Mouse (Mus musculus) telencephalon, adult 2 months (tissue): ENCODE results near the gene Cars.

ENCODE experiments used
- DNase-seq: peaks from one replicate; pipeline ENCODE4 v3.0.0-alpha.2; 2011; ENCODE audit warnings: low read depth, low spot score

Cars gene

DNA sequence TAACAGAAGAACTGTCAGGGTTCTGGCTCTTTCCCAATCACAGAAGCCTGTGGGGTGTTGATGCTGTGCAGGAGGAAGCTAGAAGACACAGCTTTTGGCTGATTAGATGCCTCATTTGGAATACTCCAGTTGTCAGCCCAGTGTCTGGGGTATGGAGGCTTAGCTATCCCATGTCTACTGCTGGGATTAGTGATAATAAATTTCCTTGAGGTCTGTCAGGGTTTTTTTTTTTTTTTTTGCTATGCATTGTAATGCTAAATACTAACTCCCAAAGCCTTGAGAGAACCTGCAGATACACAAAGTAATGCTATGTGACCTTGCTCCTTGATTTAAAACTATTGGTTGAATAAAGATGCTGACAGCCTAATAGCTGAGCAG is 88.6 kb downstream of the Cars start:
- DNase-seq = no peak

DNA sequence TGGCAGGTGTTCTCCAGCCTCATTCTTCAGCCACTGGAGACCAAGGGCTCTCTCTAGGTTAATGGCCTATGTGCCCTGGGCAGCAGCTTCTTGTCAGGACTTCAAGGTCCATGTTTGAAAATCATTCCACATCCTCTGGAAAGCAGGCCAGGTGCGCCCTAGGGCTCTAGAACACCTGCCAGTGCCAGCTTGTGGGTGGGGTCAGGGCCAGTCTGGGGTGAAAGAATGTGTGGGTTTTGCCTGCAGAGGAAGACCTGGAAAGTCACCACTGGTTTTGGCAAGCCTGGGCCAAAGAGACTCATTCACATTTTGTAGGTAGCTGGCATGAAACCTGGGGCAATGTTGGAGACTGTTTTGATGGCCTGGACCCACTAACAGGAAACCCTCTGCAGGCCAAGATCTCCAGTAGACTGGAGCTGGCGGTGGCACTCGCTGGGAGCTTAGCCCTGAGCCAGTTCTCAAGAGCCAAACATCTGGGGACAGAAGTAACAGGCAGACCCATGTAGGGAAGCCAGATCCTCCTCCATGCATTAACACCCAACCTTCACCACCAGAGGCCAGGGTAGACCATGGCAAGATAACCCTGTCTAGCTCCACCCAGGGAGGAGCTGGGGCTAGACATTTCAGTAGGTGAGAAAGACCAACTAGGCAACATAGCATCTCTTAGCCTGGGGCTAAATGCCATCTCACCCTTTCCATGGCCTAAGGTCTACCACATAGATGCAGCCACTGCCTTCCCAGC is 89.1 kb downstream of the Cars start:
- no peak for DNase-seq

DNA sequence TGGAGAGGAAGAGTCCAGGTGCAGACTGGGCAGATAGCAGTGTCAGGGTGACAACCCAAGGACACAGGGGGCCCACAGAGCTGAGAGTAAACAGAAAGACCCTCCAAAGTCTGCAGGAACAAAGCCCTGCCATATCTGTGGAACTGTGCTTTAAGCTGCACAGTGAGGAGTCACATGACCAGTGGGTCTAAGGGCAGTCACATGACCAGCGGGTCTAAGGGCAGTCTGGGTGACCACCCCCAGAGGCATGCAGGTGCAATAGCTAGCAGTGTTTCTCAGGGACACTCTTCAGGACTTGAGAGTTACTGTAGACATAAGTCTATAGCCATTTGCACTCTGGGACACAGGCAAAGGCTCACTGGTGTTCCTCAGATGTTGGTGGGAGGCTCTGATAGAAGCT is 90.3 kb downstream of the Cars start:
- no peak for DNase-seq
